Mouse (Mus musculus) midbrain, embryonic 12.5 days (tissue): ENCODE measurements at regions not wholly inside any gene's neighbourhood (a gene's known extent, or its start where the extent isn't known, plus 50 kb on each side); places are given as distances from the start of the nearest gene placed in this dataset.
A peak's percentile ranks its signal among the peaks of the same experiment; 100 is the strongest.

Source experiments
- ATAC-seq: fragments of 200-750 bp; cut with Nextera tagmentation; 2 replicates; pipeline ENCODE4 v1.8.0; 2017; ENCODE audit warnings: low read depth, moderate TSS enrichment, moderate library complexity; ENCODE audit not compliant: low FRiP score
- H3K27ac ChIP-seq: fragments of 300-500 bp; sonication (generic); replicated peaks from 2 replicates; pipeline ENCODE4 v1.5.1; 2016; ENCODE audit warnings: mild to moderate bottlenecking
- H3K27me3 ChIP-seq: fragments of 300-500 bp; sonication (generic); 2 replicates; pipeline ENCODE4 v1.6.1; 2016; ENCODE audit warnings: mild to moderate bottlenecking
- H3K36me3 ChIP-seq: fragments of 300-500 bp; sonication (generic); 2 replicates; pipeline ENCODE4 v1.6.1; 2016
- H3K4me1 ChIP-seq: fragments of 300-500 bp; sonication (generic); 2 replicates; pipeline ENCODE4 v1.6.1; 2016
- H3K4me2 ChIP-seq: fragments of 300-500 bp; sonication (generic); replicated peaks from 2 replicates; pipeline ENCODE4 v1.6.1; 2016; ENCODE audit warnings: mild to moderate bottlenecking, moderate library complexity
- H3K4me3 ChIP-seq: fragments of 300-500 bp; sonication (generic); 2 replicates; pipeline ENCODE4 v1.5.1; 2016; ENCODE audit warnings: mild to moderate bottlenecking
- H3K9ac ChIP-seq: fragments of 300-500 bp; sonication (generic); replicated peaks from 2 replicates; pipeline ENCODE4 v1.6.1; 2016; ENCODE audit warnings: mild to moderate bottlenecking, moderate library complexity
- H3K9me3 ChIP-seq: fragments of 300-500 bp; sonication (generic); 2 replicates; pipeline ENCODE4 v1.6.1; 2016; ENCODE audit warnings: mild to moderate bottlenecking
- WGBS: fragments of 180-500 bp; shearing (Covaris S2); methylation state at CpG from one replicate; pipeline ENCODE4 v1.1.7; 2016; 5-methylcytosine and 5-hydroxymethylcytosine counted together

DNA sequence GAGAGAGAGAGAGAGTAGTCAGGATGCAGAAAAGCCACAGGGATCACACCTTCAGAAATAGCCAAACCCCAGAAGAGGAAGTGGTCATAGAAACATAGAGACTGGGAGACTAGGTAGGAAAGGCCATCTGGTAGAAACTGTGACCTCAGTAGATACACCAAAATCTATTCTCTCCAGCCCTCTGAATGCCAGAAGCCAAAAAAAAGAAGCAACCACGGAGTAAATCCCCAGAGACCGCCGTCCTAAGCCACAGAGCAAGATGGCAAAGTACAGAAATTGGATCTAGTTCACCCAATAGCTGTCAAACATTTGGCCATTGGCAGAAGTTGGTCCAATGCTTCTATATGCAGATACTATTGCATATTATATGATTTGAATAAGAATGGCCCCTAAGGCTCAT, 86.5 kb upstream of the Usp24 start:
- ATAC-seq, result no peak
- WGBS, result 69% methylated on average over 3 of the region's 3 CpGs
- Histone ChIP-seq H3K4me2 (no peak overlapping the region), H3K9ac (no peak overlapping the region), H3K9me3 (no peaks in the 10 kb centered on the region), H3K27ac (no peak overlapping the region), H3K4me3 (no peak overlapping the region), H3K4me1 (0 out of 2 replicates have a peak, but pooled peaks cover 3% of the 10 kb centered on the region), H3K36me3 (no peaks in the 10 kb centered on the region), H3K27me3 (no peaks in the 10 kb centered on the region)

DNA sequence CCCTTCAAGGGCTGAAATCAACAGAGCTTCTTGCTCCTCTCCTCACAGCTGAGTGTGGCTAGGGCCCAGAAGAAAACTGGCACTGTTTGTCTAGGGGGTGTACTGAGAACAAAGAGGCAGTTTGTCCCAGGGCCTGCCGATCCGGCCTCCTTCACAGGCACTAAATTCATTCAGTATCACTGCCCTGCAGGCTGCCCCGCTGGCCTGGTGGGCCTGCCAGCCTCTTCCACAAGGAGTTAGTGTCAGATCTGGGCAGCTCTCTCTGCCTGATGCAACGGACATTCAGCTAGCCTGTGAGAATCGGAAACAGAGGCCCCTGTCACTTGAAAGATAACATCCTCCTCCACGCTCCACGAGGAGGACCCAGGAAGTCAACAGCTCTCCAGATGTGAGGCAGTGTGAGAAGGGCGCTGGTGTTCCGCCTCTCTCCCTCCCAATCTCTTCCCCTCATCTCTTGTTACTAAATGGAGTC, 83.5 kb upstream of the Usp24 start:
- H3K27me3 ChIP-seq, result 0 out of 2 replicates have a peak, but pooled peaks cover 3% of the 10 kb centered on the region
- no peak overlapping the region for H3K4me3 ChIP-seq
- 0 out of 2 replicates have a peak, but pooled peaks cover 3% of the 10 kb centered on the region for H3K4me1 ChIP-seq
- no peak overlapping the region for H3K4me2 ChIP-seq
- no peaks in the 10 kb centered on the region for H3K36me3 ChIP-seq
- 55% methylated on average over 9 of the region's 9 CpGs for WGBS
- ATAC-seq, result no peak
- H3K27ac ChIP-seq, result 0 out of 2 replicates have a peak overlapping the region, but pooled peaks have one; percentile 10
- H3K9me3 ChIP-seq, result no peaks in the 10 kb centered on the region
- no peak overlapping the region for H3K9ac ChIP-seq

DNA sequence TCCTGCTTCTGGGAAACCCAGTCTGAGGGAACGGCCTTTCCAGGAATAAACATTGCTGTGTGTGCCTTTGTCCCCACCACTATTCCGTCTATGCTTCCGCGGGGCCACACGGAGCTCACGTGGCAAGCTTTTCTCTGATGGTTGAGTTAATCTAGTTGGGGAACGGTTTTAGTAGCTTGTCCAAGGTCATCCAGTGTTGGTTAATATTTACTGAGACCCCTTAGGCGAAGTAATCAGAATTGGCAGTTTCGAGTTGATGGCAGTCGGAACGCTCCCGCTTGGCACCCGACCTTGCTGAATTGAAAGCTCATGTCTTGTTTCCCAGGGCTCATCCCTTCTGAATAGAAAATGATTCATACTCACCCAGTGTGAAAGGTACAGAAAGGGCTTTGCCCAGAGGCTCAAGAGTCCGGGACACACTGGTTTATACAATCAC, 71.6 kb upstream of the Usp24 start:
- WGBS, result 92% methylated on average over 14 of the region's 14 CpGs
- H3K27me3 ChIP-seq, result peaks cover 2% of the 10 kb centered on the region; the same call in 1 of the 2 replicates

DNA sequence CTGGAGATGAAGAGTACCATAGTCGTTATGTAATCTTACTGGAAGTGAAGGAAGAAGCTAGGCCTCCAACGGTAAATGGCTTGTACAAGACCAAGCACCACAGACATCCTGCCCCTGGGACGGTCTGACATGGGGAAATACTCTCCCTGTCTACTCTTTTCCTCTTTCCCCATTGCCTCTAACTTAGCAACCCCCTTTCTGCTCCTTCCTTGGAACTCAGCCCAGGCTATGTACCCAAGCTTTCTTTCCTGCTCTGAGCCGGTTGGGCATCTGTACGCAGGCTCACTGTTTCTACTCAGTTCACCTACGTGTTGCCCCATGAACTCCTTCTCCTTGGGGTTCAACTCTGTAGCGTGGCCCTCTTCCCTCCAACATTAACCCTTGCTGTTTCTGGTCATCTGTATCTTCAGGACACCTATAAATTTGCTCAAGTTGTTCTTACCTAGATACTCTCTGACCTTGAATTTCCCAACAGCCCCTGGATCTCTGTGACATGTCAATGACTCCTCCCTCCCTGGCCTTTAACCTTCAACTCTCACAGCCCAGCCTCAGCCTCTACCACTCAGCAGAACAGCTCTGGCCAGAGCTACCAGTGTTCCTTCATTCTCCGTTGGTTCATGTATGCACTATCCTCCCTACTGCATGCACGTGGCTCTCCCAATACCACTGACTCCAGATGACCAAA, 71.0 kb upstream of the Usp24 start:
- Histone ChIP-seq H3K4me3 (no peak overlapping the region), H3K4me2 (no peak overlapping the region), H3K4me1 (no peaks in the 10 kb centered on the region), H3K36me3 (no peaks in the 10 kb centered on the region), H3K9ac (no peak overlapping the region), H3K27ac (no peak overlapping the region), H3K27me3 (peaks cover 2% of the 10 kb centered on the region; the same call in 1 of the 2 replicates), H3K9me3 (no peaks in the 10 kb centered on the region)
- ATAC-seq, result no peak
- 94% methylated on average over 9 of the region's 9 CpGs for WGBS

More for the DNA sequence above, 71.6 kb upstream of the Usp24 start:
- Histone ChIP-seq H3K4me2 (no peak overlapping the region), H3K9ac (no peak overlapping the region), H3K27ac (no peak overlapping the region), H3K36me3 (no peaks in the 10 kb centered on the region), H3K9me3 (no peaks in the 10 kb centered on the region), H3K4me3 (no peak overlapping the region), H3K4me1 (no peaks in the 10 kb centered on the region)
- ATAC-seq, result no peak

DNA sequence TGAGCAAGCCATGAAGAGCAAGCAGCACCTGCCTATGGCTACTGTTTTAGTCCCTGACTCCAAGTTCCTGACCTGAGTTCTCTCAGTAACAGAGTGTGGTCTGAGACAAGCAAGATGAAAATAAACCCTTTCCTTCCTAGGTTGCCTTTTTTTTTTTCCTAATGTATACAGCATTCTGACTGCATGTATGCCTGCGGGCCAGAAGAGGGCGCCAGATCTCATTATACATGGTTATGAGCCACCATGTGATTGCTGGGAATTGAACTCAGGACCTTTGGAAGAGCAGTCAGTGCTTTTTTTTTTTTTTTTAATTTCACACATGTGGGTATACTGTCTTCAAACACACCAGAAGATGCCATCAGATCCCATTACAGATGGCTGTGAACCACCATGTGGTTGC, 69.3 kb upstream of the Usp24 start:
- no peak for ATAC-seq
- 72% methylated on average over 2 of the region's 2 CpGs for WGBS
- no peaks in the 10 kb centered on the region for H3K9me3 ChIP-seq
- no peaks in the 10 kb centered on the region for H3K36me3 ChIP-seq
- peaks cover 2% of the 10 kb centered on the region; the same call in 1 of the 2 replicates for H3K27me3 ChIP-seq
- H3K9ac ChIP-seq, result no peak overlapping the region
- no peak overlapping the region for H3K27ac ChIP-seq
- H3K4me3 ChIP-seq, result no peak overlapping the region
- H3K4me1 ChIP-seq, result no peaks in the 10 kb centered on the region
- H3K4me2 ChIP-seq, result no peak overlapping the region

DNA sequence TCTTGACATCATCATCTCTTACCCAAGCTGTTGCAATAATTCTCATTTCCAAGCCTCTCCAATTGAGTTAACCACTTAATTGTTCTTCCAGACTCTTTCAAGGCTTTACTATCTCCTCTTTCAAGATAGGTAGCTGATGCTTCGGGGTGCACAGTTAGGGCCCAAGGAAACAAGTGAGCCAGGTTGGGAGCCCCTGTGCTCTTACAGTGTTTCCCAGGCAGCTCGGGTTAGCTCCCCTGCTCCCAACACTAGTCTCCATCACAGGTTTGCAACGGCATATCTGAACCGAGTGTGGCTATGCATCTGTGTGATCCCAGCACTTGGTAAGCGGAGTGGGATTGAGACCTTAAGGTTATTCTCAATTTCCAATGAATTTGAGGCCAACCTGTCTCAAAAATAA, 68.6 kb upstream of the Usp24 start:
- H3K27me3 ChIP-seq, result peaks cover 2% of the 10 kb centered on the region; the same call in 1 of the 2 replicates
- WGBS, result 96% methylated on average over 5 of the region's 5 CpGs

DNA sequence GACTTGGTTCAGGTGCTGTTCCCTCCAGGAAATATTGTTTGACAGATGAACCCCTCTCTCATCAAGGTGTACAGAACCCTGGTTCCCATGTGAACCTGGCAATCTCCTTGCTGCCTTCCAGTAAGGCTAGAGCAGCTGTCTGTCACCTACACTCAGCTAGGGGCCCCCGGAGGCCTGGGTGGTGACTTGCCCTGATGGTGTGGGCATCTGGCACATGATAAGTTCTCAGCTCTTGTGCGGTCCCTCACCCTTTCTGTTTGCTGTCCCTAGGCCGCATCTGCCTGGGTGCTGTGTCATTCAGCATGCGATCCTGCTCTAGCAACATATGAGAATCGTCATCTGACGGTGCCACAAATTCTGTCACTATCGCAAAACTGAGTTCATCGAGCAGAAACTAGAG, 67.7 kb upstream of the Usp24 start:
- ATAC-seq, result no peak

More for the DNA sequence above, 68.6 kb upstream of the Usp24 start:
- H3K9ac ChIP-seq, result no peak overlapping the region
- ATAC-seq, result no peak
- H3K36me3 ChIP-seq, result no peaks in the 10 kb centered on the region
- H3K4me3 ChIP-seq, result no peak overlapping the region
- H3K4me2 ChIP-seq, result no peak overlapping the region
- H3K4me1 ChIP-seq, result no peaks in the 10 kb centered on the region
- H3K9me3 ChIP-seq, result no peaks in the 10 kb centered on the region
- no peak overlapping the region for H3K27ac ChIP-seq

DNA sequence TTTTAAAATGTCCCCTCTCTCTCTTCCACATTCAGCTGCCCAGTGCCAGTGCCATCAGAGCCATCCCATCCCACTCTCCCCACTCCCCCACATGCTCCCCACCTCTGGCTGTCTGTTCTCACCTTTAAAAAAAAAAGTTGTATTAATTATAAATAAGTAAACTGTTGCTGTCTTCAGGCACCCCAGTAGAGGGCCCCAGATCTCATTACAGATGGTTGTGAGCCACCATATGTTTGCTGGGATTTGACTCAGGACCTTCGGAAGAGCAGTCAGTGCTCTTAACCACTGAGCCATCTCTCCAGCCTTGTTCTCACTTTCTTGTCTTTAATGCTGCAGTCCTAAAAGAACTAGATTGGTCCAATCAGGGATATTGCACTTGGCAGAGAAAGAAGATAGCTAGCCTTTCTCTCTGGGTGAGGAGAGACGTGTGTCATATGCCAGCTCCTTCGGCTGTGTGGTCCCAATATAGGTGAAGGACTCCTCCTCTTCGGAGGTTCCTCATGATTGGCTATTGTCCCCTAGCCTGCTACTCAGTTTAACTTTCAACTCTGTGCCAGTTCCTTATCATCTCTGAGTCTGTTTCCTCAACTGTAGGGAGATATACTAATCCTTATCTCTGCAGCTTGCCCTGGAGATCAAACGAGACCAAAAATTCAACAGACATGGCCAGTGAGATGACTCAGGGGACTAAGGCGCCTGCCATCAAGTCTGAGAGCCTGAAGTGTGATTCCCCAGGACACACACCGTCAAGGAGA, 66.8 kb upstream of the Usp24 start:
- Histone ChIP-seq H3K9me3 (no peaks in the 10 kb centered on the region), H3K27ac (no peak overlapping the region), H3K27me3 (0 out of 2 replicates have a peak, but pooled peaks cover 2% of the 10 kb centered on the region), H3K9ac (no peak overlapping the region), H3K4me2 (no peak overlapping the region), H3K4me3 (no peak overlapping the region), H3K36me3 (no peaks in the 10 kb centered on the region), H3K4me1 (no peaks in the 10 kb centered on the region)
- 90% methylated on average over 7 of the region's 7 CpGs for WGBS
- no peak for ATAC-seq

More for the DNA sequence above, 67.7 kb upstream of the Usp24 start:
- H3K9ac ChIP-seq, result no peak overlapping the region
- no peak overlapping the region for H3K27ac ChIP-seq
- no peak overlapping the region for H3K4me3 ChIP-seq
- H3K27me3 ChIP-seq, result 0 out of 2 replicates have a peak, but pooled peaks cover 2% of the 10 kb centered on the region
- no peaks in the 10 kb centered on the region for H3K36me3 ChIP-seq
- H3K4me1 ChIP-seq, result no peaks in the 10 kb centered on the region
- no peaks in the 10 kb centered on the region for H3K9me3 ChIP-seq
- WGBS, result 95% methylated on average over 8 of the region's 8 CpGs
- no peak overlapping the region for H3K4me2 ChIP-seq

DNA sequence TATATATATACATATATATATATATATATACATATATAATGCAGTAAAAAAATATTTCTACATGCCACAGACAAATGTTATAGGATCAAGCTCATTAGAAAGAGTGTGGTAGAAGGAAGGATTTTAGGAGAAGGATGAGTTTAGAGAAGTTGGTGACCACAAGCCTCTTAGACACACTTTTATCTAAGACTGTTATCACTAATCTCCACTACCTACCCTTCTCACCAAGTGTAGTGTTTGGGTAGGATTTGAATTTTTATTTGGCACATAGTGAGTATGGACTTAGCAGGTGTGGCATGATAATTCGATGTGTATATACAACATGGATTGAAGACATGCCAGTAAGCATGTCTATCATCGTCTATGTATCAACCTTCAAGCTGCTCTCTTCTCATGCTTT, 66.0 kb upstream of the Usp24 start:
- no peaks in the 10 kb centered on the region for H3K27me3 ChIP-seq
- WGBS, result 92% methylated on average over 2 of the region's 2 CpGs
- H3K27ac ChIP-seq, result no peak overlapping the region
- no peak overlapping the region for H3K4me3 ChIP-seq
- no peaks in the 10 kb centered on the region for H3K36me3 ChIP-seq
- H3K4me2 ChIP-seq, result no peak overlapping the region
- no peaks in the 10 kb centered on the region for H3K4me1 ChIP-seq
- no peak overlapping the region for H3K9ac ChIP-seq
- ATAC-seq, result no peak
- no peaks in the 10 kb centered on the region for H3K9me3 ChIP-seq

DNA sequence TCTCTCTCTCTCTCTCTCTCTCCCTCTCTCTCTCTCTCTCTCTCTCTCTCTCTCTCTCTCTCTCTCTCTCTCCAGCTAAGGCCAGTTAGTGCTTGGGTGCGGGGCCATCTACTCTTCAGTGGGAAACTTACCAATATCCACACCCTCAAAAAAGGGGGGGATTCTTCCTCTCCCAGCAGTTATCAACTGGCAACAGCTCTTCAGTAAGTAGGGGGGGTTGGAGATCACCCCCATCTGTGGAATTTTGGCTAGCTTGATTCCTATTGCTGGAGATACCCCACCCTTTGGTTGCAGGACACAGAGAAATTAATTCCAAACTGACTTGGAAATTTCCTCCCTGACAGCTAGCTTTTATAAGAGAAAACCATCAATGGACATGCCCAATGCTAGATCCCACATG, 64.6 kb upstream of the Usp24 start:
- no peak overlapping the region for H3K27ac ChIP-seq
- 100% methylated on average over 1 of the region's 1 CpGs for WGBS
- H3K9me3 ChIP-seq, result no peaks in the 10 kb centered on the region
- H3K4me3 ChIP-seq, result no peak overlapping the region
- no peaks in the 10 kb centered on the region for H3K4me1 ChIP-seq
- ATAC-seq, result no peak
- no peaks in the 10 kb centered on the region for H3K27me3 ChIP-seq
- no peak overlapping the region for H3K4me2 ChIP-seq
- no peaks in the 10 kb centered on the region for H3K36me3 ChIP-seq
- H3K9ac ChIP-seq, result no peak overlapping the region

DNA sequence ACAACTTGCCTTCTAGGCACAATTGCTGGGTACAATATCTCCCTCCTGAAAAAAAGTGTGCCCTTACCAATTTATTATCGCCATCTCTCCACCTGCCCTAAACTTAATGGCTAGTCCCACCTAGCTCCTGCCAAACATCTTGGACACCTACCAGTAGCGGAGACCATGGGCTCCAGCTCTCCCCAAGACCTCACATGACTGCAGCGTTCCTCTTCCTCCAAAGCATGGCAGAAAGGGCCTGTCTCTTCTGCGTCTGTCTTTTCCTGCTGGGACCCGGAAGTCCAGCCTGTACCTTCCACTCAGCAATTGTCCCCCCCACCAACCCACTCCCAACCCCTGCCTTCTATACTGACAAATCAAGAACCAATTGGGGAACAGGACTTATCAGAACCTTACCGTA, 63.1 kb upstream of the Usp24 start:
- H3K9ac ChIP-seq, result no peak overlapping the region
- H3K27me3 ChIP-seq, result no peaks in the 10 kb centered on the region
- H3K36me3 ChIP-seq, result no peaks in the 10 kb centered on the region
- H3K9me3 ChIP-seq, result no peaks in the 10 kb centered on the region
- H3K4me1 ChIP-seq, result no peaks in the 10 kb centered on the region
- WGBS, result 92% methylated on average over 6 of the region's 6 CpGs
- H3K4me3 ChIP-seq, result no peak overlapping the region
- H3K4me2 ChIP-seq, result no peak overlapping the region
- no peak overlapping the region for H3K27ac ChIP-seq
- no peak for ATAC-seq

DNA sequence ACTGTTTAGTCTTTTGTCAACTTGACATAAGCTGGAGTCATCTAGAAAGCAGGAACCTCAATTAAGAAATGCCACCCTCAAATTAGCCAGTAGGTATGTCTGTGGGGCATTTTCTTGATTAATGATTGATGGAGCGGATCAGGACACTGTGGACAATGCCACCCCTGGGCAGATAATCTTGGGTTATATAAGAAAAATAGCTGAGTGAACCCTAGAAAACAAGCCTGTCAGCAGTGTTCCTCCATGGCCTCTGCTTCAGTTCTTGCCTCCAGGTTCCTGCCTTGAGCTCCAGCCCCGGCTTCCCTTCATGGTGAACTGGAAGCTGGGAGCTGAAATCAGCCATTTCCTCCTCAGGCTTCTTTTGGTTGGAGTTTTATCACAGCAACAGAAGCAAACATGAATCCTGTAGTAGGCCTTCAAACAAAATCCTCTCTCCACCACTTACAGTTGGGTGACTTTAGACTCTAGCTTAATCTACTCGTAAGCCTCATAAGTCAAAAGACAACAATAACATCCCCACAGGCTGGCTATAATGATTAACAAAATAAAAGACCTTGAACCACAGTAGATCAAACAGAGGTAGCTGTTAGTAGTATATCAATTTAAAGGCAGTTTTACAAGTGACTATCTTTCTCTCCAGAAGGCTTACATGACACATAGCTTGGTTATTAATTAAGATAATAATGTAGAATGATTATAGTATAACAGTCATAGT, 61.1 kb upstream of the Usp24 start:
- ATAC-seq, result no peak

More for the DNA sequence above, 61.1 kb upstream of the Usp24 start:
- no peaks in the 10 kb centered on the region for H3K4me1 ChIP-seq
- no peaks in the 10 kb centered on the region for H3K27me3 ChIP-seq
- H3K9ac ChIP-seq, result no peak overlapping the region
- no peaks in the 10 kb centered on the region for H3K9me3 ChIP-seq
- WGBS, result 92% methylated on average over 3 of the region's 3 CpGs
- no peak overlapping the region for H3K4me2 ChIP-seq
- H3K27ac ChIP-seq, result no peak overlapping the region
- H3K36me3 ChIP-seq, result no peaks in the 10 kb centered on the region
- no peak overlapping the region for H3K4me3 ChIP-seq
